Mouse (Mus musculus) adrenal gland, postnatal 10 days (tissue): Measurements from ENCODE around the gene Insc. TPM values are rescaled to one million over a fixed set of nuclear protein-coding genes. Genes with fewer than 3 reads are reported as not detected.

Source experiments
- total RNA-seq, 2 experiments: library from RNA; stranded (reverse); gene quantifications; 2 replicates each; pipeline ENCODE4 v1.2.3; 2021

The Insc gene
- total RNA-seq, 2 experiments from 2014 or later: 3.7 to 8.1 TPM

Other genes starting within 250 kb of the Insc start
- gene Cyp2r1, start 180.7 kb upstream of the Insc start, total RNA-seq: 1 to 10 TPM; 1.5 to 1.7 TPM
- gene Calca, start 107.3 kb upstream of the Insc start, total RNA-seq: under 1 TPM in 1 of 2 experiments, not detected in 1; 0.42 TPM
- gene Calcb, start 25.1 kb upstream of the Insc start, total RNA-seq: not detected